Mouse (Mus musculus): ENCODE results near the gene Gm49352.
"Not testable (repeated sequence)": the region's sequence is repeated elsewhere in the genome, so short reads cannot be mapped to it uniquely, and the experiment has no call there.

Gene Gm49352

GRCm38 (mm10) chr13:61568074-61568473 is at the start of gene Gm49352:
Gene Gm49352, minus strand, starts transcription at chr13:61568174.
- not testable (repeated sequence) for DNase-seq (ENCODE audit: low spot score in 2 of 2)

GRCm38 (mm10) chr13:61570027-61570426 is 2.1 kb upstream of the Gm49352 start, which contains the start of gene Cts3:
Gene Cts3, minus strand, starts transcription at chr13:61570127.
- DNase-seq (ENCODE audit: low spot score in 2 of 2) = no peak

GRCm38 (mm10) chr13:61541631-61542030 is 26.3 kb downstream of the Gm49352 start, which contains the start of gene Ctsm:
Gene Ctsm, minus strand, starts transcription at chr13:61541839.
- no peak for DNase-seq (ENCODE audit: low spot score in 2 of 2)
